Mouse (Mus musculus): ENCODE measurements at regions not wholly inside any gene's neighbourhood (a gene's known extent, or its start where the extent isn't known, plus 50 kb on each side); places are given as distances from the start of the nearest gene placed in this dataset.
A peak's percentile ranks its signal among the peaks of the same experiment; 100 is the strongest.

GRCm38 (mm10) chr6:12140596-12140995 is 233.0 kb downstream of the Phf14 start:
- DNase-seq: no peak

- DNase-seq: no peak
Observed at GRCm38 (mm10) chr6:12145216-12145615, 237.6 kb downstream of the Phf14 start.

DNA sequence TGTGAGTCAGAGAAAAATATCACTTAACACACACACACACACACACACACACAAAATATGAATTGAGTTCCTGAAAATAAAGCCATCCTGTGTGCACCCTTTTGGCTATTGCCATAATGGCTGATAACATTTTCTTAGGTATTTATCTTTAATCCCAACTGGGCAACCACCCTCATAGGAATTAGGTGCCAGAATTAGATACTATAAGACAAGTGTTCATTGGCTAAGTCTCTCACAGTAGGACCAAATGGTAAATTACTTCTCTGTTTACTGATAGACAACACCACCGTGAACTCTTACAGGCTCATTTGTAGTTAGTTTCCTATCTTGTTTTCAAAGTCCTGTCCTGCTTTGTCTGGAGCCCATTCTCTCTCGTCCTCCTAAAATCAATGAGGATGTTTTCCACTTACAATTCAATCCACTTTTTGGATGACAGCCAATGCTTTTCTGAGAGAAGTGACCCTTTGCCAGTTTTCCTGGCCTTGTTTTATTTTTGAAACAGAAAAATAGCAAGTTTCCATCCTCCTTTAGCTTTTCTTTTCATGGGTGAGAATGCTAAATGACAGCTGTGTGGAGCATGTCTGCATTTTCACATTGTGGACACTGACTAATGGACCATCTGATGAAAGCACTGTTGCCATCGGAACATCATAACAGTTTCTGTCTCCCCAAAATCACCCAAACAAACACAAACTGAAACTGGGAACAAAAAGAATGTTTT is 243.2 kb downstream of the Phf14 start:
- no peak for DNase-seq

DNA sequence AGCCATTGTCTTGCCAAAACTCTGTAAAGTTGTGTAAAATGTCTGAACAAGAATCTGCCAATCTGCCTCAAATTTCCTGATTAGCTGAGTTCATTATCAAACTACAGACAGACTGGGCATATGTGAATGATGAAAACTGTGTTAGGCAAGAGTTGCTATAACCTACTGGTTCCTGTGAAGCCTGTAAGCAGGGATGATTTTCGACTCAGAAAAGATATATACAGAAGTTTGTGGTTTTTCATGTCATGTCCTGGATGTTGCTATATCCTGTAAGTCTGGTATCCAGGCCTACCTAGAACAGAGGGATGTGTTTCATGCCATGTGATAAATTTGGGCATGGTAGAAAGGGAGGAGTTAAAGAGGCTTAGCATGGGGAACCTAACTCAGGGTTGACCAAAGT is 256.4 kb downstream of the Phf14 start:
- DNase-seq: no peak

DNA sequence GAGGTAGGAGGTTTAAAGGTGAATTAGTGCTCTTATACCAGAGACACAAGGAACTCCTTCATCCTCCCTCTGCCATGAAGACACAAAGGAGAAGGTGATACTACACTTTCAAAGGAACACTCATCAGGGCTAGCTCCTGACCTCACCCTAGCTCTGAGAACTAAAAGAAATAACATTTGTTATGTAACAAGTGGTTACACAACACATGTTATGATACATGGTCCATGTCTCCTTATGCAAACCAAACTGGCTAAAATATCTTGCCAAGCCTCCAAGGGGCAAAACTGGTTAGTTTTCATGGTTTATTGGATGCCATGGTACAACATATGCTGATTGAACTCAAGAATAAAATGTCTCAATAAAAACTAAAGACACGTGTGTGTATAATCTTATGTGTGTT is 260.9 kb downstream of the Phf14 start:
- DNase-seq: peak; percentile 54

DNA sequence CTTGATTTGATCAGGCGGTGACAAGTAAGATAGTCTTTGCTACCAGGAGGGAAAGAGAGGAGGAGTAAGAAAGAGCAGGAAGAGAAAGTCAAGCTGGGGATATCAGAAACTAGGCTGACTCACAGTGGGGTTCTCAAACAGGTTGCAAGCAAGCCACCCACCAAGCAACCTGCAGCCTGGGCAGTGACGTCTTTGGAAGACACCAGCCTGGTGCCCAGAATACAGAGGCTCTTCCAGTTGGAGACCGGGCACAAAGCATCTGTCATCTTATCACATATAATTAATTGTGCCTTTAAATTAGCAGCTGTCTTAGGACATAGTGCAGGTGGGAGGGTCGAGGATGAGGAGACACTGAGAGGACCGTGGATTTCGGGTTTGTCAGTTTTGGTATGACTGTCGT is 261.8 kb downstream of the Phf14 start:
- peak; percentile 82 for DNase-seq

DNA sequence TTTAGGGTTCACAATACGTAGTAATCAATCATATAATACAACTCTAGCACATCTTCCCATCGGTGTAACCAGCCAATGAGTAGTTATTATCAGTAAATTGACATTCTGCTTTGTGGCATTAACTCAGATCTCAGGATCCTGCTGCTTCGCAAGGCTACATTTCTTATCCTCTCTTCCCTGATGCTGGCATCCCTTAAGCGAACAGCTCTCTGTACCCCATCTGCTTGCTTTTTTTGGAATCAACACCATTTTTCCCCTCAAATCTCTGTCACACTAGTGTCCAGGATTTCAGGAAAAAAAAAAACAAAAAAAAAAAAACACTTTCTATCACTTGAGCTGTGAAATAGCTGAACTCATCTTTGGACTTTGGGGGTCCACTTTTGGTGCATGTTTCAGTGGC is 263.1 kb downstream of the Phf14 start:
- no peak for DNase-seq

DNA sequence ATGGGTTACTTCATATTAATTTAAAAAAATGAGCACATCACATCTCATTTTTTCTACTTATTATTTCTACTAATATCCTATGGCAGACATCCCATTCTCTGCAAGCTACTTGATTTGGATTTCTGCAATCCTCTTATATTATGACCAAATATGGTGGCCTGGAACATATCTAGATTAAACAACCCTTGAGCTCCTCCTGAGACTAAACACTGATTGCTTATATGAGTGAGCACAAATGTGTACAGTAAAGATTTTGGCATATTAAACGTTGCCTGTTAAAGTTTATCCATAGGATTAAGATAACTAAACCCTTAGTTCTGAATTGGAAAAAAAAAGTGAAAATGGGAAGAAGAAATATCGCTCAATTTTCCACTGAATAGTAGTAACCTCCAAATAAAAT is 263.6 kb downstream of the Phf14 start:
- DNase-seq: no peak

GRCm38 (mm10) chr6:12177996-12178395 is 270.4 kb downstream of the Phf14 start:
- no peak for DNase-seq

- no peak for DNase-seq
Observed at GRCm38 (mm10) chr6:12180951-12181350, 273.3 kb downstream of the Phf14 start.

DNA sequence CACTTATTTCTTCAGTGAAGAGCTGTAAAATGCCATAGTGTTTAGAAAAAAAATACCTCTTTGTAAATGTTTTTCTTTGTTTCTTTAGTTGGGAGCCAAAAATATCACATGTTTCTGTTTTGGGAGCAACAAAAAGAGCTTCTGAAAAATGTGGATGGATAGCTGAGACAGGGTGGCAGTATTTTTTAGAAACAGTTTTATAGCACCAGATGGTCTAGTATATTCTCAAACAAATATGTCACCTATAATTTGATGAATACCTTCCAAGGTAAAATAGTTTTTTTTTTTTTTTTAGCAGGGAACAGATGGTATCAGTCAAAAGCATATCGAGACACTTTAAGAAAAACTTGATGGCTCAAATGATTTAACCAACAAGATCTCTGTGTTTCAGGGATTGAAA is 302.6 kb downstream of the Phf14 start:
- DNase-seq: peak; percentile 53

DNA sequence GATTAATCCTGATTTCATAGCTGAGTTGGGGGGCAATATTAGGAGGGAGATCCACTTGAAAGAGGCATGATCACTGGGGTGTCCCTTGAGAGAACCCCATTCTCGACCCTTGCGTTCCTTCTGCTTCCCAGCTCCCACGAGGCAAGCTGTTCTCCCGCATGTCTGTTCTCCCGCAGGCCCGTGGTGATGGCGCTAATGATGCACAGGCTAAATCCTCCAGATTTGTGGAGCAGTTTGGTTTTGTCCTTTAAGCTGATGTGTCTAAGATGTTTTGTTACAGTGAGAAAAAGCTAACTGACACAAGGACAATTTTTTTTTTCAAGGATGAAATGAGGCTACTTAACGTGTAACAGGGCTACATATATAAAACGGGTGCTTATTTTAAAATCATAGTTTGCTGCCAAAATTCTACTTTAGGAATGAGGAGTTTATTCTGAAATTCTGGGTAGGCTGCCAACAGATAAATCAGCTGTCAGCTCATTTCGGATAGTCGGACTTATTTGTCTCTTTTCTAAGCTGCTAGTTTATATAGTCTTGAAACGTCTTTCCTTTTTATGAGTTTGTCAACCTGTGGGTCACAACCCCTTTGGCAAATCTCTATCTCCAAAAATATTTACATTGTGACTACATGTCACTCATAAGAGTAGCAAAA is 307.0 kb downstream of the Phf14 start:
- no peak for DNase-seq

DNA sequence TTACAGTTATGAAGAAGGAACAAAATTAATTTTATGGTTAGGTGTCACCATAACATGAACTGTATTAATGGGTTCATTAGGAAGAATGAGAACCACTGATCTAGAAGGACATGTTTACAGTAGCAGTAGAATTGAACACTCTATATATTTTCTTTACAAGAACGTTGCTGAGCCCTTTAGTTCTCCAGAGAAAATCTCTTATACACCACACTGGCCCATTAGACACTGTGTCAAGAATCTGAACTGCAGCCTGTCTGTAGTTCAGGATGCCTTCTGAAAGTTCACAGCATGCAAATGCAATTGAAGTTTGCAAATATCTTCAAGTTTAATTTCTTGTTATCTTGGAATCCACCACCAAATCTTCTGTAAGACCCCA is 307.6 kb downstream of the Phf14 start:
- no peak for DNase-seq

GRCm38 (mm10) chr6:12244151-12244550 is 336.5 kb downstream of the Phf14 start:
- no peak for DNase-seq

GRCm38 (mm10) chr6:12247975-12248374 is 340.4 kb downstream of the Phf14 start:
- peak; percentile 69 for DNase-seq

- peak; percentile 81 for DNase-seq
Observed at GRCm38 (mm10) chr6:12248599-12248998, 341.0 kb downstream of the Phf14 start.

GRCm38 (mm10) chr6:12254507-12254906 is 346.9 kb downstream of the Phf14 start:
- no peak for DNase-seq

GRCm38 (mm10) chr6:12255434-12255833 is 347.8 kb downstream of the Phf14 start:
- no peak for DNase-seq

- no peak for DNase-seq
Observed at GRCm38 (mm10) chr6:12258273-12258672, 350.7 kb downstream of the Phf14 start.

GRCm38 (mm10) chr6:12258940-12259481 is 351.4 kb downstream of the Phf14 start:
- no peak for DNase-seq

GRCm38 (mm10) chr6:12259629-12260028 is 352.0 kb downstream of the Phf14 start:
- DNase-seq: no peak

DNA sequence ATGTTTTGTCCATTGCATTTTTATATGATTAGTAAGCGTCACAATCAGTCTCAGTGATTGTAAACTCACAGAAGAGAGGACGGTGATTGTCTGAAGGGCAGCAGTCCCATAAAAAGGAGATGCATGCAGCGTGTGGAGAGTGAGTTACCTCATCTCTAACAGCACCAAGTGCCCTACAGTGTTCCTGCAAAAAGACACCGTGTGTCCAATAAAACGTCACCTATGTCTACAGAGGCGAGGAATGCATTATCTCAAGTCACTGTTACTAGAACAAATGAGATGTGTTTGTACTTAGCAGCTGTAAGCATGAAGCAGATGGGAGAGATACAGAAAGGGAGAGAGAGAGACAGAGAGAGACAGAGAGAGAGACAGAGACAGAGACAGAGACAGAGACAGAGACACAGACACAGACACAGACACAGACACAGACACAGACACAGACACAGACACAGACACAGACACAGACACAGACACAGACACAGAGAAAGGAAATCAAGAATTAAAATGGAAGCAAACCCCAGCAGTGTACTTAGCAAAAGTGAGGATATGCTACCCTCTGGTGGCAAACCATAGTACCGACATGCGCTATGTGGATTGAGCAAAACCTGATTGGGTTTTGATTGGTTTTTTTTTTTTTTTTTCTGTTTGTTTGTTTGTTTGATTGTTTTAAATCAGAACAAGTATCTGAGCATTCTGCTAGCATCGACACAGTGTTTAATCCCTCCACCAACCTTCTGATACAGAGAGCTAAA is 352.9 kb downstream of the Phf14 start:
- peak; percentile 76 for DNase-seq

All from cerebellum, adult 9-10 months (tissue).